Mouse (Mus musculus): ENCODE measurements at regions not wholly inside any gene's neighbourhood (a gene's known extent, or its start where the extent isn't known, plus 50 kb on each side); places are given as distances from the start of the nearest gene placed in this dataset.

DNA sequence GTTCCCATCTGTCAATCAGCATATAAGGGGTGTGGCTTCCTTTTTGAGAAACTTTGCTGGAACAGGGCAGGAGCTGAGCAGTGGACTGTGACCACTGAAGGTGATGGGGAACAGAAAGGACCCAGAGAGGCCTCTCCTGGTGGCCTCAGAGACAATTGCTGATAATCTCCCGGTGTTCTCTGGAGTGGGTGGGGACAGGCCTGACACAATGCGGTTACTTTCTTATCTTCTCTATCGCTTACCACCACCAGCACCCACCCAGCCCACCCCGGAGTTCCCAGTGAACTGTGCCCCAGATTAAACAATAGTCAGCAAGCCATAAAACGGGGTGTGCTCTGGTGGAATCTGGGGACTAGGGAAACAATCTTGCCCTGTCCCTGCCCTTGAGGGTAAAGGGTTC lies 51.4 kb upstream of the Rtl6 start:
- TF ChIP-seq CTCF (IDR thresholded peaks at IDR 0.05; ENCODE audit: low read depth) = no peak
- no peak for TF ChIP-seq EP300 (IDR thresholded peaks at IDR 0.05; ENCODE audit: low read depth)

Data from liver, postnatal 0 days (tissue).